Mouse (Mus musculus) Muller cell, postnatal 12 days (primary cell): ENCODE results near the gene Atl3.

Source experiments
- DNase-seq: peaks from one replicate; pipeline ENCODE4 v3.0.0-alpha.2; 2015; ENCODE audit errors: inconsistent ontology term

Gene Atl3

DNA sequence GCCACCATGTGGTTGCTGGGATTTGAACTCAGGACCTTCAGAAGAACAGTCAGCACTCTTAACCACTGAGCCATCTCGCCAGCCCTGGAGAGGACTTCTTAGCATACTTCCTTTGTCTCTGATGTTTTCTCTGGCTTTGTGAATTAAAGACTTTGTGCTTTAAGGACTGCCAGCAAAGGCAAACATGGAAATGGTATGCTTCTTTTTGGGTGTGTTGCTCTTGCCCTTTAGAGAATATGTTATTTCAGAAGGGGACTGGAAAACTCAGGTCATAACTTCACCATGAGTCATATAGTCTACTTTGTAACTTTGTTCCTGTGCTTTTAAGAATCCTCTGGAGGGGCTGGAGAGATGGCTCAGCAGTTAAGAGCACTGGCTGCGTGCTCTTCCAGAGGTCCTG lies 5.0 kb downstream of the Atl3 start:
- peak; percentile 66 for DNase-seq

DNA sequence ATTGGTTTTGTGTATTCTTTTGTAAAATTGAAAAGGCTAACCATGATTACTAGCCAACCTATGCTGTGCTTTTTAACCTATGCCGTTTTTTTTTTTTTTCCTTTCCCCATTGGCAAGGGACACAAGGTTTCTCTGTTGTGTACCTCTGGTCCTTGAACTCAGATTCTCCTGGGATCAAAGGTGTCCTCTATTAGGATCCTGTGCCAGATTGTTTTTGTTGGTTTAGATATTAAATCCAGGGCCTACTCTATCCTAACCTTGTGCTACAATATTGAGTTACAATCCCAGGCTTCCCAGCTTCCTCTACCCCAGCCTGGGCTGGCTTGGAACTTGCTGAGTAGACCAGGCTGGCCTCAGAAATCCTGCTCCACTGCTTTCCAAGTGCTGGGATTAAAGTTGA lies 6.9 kb downstream of the Atl3 start:
- no peak for DNase-seq

DNA sequence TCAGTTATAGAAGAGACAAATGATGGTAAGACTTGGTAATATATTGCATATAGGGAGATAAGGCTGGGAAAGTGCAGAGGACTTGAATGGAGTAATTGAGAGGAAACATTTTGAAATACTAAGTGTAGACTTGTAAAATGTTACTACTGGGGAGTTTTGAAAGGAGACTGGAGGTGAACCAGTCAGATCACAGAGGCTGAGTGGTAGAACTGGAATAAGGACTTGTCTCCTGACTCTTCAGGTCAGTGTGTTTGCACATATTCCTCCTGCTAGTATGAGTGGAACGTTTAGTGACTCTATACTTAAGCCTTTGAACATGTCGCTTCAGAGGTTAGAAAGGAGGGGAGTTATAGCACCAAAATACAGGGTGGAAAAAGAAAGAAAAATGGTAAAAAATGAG lies 8.6 kb downstream of the Atl3 start:
- no peak for DNase-seq

DNA sequence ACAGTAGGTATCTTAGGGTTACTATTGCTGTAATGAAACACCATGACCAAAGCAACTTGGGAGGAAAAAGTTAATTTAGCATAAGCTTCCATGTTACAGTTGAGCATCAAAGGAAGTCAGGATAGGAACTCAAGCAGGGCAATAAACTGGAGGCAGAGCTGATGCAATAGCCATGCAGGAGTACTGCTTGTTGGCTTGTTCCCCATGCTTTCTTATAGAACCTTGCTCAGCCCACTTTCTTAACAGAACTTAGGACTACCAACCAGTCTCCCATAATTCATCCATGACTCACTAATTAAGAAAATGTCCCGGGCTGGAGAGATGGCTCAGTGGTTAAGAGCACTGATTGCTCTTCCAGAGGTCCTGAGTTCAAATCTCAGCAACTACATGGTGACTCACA lies 12.5 kb downstream of the Atl3 start:
- DNase-seq: no peak

DNA sequence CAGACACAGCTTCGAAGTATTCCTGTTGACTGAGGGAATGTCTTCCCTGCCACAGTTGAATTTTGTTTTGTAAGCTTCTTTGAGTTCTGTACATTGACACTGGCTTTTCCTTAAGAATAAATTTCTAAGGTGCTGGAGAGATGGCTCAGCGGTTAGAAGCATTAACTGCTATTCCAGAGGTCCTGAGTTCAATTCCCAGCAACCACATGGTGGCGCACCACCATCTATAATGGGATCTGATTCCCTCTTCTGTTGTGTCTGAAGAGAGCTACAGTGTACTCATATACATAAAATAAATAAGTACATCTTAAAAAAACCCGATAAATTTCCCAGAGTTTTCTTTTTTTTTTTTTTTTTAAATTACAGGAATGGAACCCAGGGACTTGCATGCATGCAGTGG lies 14.2 kb downstream of the Atl3 start:
- no peak for DNase-seq

DNA sequence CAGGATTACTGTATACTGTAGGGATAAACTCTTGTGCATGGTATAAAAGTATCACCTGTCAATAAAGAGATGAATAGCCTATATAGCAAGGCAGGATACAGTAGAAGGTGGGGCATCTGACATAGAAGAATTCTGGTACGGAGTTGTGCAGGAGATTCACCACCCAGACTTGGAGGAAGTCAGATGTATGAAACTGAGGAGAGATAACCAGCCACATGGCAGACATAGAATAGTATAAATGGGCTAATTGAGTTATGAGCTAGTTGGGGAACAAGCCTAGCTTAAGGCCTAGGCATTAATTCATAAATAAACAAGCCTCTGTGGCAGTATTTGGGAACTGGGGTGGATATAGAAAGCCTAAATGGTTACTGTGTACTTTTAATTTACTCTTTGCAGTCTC lies 22.6 kb downstream of the Atl3 start:
- DNase-seq: no peak

DNA sequence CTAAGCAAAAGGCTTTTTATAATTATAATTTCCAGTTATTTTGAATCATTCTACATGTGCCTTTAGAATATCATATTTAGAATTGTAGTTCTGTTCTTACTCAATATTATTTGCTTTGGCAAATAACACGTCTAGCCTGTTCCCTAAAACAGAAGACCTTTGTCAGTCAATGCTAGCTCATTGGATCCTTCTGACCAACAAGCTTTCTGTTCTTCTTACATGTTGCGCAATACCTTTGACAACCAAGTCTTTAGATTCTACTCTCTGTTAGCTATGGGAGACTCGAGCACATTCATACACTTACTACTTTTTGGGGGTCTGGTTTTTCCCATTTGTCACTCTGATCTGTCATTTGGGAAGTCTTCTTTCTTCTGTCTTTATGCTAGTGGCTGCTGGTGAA lies 27.8 kb downstream of the Atl3 start:
- no peak for DNase-seq

DNA sequence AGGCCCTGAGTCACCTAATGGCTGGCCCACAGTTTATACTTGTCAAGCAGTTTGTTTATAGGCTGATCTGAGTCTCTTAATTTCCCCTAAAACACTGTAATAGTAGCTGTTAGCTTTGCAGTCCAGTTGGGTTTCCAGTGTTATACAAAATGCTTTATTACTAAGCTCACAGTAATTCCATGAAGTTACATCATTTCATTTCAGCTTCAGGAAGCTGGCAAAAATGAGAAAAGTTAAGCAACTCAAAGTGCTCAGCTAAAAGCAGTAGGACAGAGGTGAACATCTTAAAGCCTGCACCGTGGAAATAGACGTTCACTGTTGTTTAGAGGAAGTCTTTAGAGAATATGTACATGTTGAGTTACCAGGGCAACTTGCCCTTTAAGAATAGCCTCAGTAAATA lies 29.0 kb downstream of the Atl3 start:
- no peak for DNase-seq

DNA sequence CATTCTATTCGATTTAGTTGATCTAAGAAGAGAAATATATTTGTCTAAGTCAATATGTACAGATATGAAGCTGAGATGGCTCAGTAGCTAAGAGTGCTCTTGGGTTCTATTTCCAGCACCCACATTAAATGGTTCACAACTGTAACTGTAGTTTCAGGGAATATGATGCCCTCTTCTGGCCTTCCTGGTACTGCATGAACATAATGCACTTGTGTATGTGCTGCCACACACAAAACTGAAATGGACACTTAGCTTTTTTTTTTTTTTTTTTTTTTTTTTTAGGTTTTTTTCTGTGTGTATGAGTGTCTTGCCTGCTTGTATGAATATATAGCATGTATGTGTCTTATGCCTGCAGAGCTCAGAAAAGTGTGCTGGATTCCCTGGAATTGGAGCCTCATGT lies 29.5 kb downstream of the Atl3 start:
- DNase-seq: no peak

DNA sequence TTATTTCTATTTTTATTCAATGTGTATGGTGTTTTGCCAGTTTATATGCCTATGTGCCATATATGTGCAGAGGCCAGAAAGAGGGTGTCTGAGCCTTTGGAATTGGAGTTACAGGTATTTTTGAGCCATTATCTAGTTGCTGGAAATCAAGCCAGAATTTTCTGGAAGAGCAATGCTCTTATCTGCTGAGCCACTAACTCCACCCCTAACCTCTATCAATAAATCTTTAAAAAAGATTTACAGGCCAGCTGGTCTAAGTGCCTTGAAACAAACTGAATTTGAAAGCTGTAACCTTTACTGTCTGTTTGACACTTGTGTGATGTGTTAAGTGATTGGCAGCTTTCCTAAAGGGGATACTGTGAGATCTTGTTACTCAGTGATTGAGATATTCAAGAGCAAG lies 29.9 kb downstream of the Atl3 start:
- DNase-seq: no peak

DNA sequence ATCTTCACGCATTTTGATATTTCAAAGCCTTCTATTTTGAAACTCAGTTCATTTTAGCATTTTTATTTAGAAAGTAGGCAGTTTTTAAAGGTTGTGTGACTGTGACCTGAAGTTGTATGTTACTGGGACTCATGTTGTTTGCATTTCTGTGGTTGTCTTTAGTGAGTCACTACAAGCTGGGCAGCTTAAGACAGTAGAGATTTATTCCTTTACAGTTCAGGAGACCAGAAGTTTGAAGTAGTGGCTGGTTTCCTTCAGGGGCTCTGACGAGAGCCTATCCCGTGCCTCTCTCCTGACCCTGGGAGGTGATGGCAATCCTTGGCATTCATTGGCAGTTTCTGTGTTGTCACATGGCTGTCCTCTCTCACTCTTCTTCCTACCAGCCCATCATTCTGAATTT lies 31.0 kb downstream of the Atl3 start:
- DNase-seq: no peak

DNA sequence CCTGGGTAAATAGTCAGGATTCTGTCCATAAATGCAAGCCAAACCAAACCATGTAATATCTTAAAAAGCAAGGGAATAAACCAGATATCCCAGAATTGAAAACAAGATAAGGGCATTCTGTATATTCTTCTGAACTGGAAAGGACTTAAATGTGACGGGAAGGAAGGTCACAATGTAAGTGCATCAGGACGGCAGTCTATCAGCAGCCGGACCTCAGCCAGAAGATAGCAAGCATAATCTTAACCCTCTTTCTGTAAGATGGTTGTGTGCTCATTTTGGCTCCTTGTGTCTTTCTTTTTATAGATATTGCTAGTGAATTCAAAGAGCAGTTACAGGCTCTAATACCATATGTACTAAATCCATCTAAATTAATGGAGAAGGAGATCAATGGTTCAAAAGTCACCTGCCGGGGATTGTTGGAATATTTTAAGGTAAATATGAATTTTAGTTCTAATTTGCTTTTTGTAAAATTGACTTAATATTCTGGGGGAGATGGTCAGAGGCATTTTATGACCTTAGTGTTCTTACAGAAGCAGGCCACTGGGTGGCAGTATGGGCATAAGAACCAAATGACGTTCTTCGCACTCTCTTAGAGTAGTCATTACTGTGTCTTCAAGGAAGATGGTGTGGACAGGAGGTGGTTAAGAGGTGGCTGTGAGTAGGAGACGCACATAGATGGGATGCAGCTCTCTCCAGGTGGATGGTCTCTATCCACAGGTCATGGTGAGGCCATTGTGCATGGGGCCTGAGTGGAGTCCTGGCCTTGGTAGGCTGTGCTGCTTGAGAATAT lies 35.0 kb downstream of the Atl3 start:
- DNase-seq: peak; percentile 15

DNA sequence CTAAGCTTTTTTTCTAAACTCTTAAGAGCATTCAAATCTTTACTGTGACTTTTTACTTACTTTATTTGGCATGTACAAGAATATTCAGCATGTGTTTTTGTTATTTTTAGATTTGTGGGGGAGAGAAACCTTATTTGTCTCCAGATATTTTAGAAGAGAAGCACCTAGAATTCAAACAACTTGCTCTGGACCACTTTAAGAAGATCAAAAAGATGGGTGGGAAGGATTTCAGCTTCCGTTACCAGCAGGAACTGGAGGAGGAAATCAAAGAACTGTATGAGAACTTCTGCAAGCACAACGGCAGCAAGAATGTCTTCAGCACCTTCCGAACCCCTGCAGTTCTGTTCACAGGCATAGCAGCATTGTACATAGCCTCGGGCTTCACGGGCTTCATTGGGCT lies 38.1 kb downstream of the Atl3 start:
- no peak for DNase-seq

DNA sequence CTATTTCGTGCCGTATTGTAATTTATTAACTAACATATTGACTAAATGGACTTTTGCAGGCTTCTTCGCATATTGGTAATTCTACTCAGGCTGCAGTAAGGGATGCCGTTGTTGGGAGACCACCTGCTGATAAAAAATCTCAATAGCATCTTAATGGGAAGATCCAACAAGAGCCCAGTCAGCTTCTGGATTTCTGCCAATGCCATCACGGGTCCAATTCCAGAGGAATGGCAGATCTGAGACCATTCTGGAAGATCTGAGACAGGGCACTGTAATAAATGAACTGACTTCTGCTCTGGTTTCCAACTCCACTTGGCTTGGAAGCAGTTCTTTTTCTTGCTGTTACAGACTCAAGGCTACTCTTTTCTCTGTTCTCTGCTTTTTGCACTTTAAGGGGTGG lies 40.1 kb downstream of the Atl3 start:
- DNase-seq: peak; percentile 61

DNA sequence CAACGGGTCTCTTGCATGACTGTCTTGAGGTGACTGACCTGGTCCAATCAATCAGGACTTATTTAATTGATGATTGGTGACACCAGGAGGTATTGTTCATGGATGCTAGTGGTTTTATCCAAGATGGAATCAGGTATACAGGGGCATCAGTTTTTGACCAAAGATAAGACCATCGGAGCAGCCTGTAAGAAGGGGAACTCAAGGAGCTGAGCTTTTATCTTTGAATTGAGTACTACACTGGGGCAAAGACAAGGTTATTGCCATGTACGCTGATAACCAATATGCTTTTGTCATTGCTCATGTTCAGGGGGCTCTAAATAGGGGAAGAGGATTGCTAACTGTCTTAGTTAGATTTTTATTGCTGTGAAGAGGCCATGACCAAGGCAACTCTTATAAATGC lies 55.1 kb downstream of the Atl3 start:
- no peak for DNase-seq

DNA sequence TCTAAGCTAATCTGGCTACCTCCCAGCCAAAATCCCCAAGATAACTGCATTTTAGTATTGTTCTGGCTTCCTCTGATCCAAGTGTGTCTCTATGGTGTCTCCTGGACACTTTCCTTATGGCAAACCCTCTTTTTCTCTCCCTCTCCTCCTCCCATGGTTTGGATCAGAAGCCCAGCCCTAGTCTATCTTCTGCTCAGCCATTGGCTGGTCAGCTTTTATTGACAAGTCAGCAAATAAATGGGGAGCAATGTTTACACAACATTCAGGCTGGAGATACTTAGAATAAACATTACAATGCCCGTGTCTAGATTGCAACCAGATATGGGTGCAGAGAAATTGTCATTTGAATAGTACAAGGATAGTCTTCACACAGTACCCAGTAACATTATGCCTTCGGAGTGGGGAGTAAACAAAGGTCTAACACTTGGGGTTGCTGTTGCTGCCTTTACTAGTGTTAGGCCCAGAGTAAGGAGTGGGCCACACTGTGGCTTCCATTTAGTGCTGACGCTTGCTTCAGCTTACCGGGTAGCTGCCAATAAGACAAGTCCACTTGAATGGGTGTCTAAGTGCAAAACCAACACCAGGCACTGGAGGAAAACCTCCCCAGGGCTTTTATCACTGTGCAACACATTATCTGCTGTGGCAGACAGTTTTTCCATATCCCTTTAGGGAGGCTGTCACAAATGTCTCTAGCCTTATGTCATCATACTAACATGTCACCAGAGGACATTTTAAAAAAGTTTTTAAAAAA lies 57.9 kb downstream of the Atl3 start:
- no peak for DNase-seq

DNA sequence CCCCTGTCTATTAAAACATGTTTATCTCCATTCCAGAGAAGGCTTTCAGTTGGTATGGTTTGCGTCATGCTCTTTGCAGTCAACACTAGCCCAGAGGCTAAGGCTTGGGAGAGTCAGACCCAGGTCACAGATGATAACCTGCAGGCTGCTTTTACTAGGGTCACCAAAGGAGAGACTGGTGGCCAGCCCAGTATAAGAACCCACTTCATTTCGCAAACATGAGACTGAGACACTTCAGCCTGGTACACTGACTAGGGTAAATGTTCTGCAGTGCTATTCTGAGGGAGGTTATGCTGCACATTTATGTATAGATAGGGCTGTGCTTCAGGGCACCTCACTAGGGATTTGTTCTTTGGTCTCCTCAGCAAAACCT lies 58.4 kb downstream of the Atl3 start:
- no peak for DNase-seq

DNA sequence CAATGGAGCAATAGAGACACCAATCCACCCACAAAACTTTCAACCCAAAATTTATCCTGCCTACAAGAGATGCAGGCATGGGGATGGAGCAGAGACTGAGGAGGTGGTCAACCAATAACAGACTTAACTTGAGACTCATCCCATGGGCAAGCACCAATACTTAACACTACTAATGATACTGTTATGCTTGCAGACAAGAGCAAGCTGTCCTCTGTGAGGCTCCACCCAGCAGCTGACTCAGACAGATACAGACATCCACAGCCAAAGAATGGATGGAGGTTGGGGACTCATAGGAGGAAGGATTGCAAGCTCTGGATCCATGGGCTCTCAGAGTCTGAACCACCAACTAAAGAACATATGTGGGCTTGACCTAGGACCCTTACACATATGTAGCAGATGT lies 59.6 kb downstream of the Atl3 start:
- DNase-seq: no peak

DNA sequence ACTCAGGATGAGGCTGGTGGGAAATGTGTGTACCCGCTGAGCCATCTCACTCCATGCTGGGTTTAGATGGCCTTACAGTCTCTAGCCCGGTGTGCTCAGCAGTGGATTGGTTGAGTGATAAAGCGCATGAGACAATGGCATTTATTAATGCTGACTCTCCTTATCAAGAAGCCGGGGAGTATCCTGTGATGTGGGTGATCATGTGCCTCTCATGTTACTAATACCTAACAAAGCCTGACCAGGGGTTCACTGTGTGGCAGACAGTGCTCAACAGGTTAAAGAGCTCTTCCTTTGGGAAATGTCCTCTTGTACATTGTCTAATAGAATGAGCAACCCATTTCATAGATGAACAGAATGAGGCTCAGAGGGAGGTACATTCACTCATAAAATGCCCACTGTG lies 61.0 kb downstream of the Atl3 start:
- DNase-seq: no peak

DNA sequence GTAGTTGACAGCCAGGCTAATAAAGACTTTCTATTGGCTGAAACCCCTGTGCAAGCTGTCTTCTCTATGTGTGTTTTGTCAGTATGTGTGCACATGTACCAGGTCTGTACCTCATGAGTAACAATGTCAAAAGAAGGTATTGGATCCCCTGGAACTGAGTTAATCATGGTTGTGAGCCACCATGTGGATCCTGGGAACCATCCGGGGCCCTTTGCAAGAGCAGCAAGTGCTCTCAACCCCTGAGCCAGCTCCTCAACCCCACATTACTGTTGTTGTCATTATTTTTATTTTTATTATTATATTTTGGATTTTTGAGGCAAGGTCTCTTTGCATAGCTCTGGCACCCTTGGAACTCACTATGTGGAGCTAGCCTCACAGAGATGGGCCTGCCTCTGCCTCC lies 62.8 kb downstream of the Atl3 start:
- DNase-seq: no peak

DNA sequence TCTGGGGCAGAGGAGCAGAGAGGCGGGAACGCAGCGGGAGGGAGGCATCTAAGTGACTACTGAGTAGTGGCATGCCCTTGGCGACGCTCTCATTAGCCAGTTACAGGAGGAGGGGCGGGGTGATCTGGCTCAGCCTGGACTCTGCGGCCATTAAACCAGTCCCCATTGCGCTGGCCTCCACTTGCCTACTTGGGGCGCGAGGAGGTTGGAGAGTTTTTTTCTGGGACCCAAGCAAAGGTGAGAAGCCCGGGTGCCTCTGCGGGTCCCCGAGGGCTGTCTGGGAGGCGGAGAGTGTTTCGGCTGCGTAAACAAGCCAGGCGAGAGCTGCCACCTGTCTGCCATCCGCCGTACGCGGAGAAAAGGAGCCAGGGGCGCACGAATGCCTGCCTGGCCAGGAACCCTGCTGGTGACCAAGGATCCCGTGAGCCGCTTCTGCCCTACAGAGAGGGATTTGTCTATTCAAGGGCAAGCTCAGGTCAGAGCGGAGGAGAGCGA lies 63.5 kb downstream of the Atl3 start, which contains the start of gene Pla2g16:
Pla2g16 (plus strand) TSS at position 132 of the 495 bp plus-strand sequence.
- DNase-seq: peak; percentile 94

DNA sequence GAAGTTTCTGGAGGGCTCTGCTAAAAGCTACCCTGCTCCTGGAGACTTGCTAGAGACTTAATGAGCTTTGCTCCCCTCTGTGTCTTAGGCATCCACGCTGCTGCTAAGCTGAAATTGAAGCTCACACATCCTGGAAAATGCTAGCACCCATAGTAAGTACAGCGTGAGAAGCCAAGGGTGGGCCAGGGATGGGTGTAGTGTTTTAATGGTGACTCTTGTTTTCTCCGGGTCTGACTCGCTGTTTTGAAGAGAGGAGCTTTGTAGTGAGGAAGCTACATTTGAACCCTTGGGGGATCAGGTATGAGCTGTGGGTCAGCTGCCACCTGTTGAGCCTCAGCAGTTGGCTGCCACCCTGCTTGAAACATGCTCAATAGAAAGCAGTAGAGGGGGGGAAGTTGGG lies 64.0 kb downstream of the Atl3 start:
- DNase-seq: no peak

DNA sequence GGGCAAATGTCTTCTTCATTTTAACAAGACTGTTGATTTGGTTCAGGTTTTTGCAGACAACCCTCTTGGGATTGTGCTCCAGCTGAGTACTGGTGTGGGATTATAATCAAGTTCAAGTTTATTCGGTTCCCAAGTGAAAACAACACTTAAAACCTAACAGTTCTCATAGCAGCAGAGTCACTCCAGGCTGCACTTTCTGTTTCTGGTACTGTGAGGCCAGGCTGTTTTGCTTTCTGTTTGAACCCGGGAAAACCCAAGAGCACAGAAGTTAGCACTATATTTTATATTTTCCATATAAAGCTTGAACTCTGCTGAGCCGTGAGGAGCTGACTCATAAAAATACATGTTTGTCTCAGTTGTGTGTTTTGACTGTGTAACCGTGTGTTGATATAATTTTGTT lies 64.8 kb downstream of the Atl3 start:
- no peak for DNase-seq
